Mouse (Mus musculus) liver, postnatal 0 days (tissue): ENCODE results near the gene Fam83e.

Source experiments
- CTCF ChIP-seq: sonication (generic); IDR thresholded peaks from 2 replicates; pipeline ENCODE4 v1.5.1; 2016; ENCODE audit warnings: antibody characterized with exemption, low read depth
- EP300 ChIP-seq: IDR thresholded peaks from 2 replicates; pipeline ENCODE4 v1.6.1; 2016; ENCODE audit warnings: antibody characterized with exemption, low read depth, mild to moderate bottlenecking

- TF ChIP-seq CTCF: no peak
- TF ChIP-seq EP300: no peak
These were observed 23.1 kb upstream of the Fam83e start for GRCm38 (mm10) chr7:45697894-45698293.
